Mouse (Mus musculus) 3T3-L1 (cell line): ENCODE measurements around the gene Gbgt1.

Experiments
- DNase-seq: peaks from one replicate; pipeline ENCODE4 v3.0.0-alpha.2; 2015; ENCODE audit warnings: low read depth, low spot score

The Gbgt1 gene

GRCm38 (mm10) chr2:28528354-28528730, 31.7 kb downstream of the Gbgt1 start:
- no peak for DNase-seq

GRCm38 (mm10) chr2:28529856-28530255, 33.2 kb downstream of the Gbgt1 start:
- no peak for DNase-seq

- DNase-seq: no peak
Observed at GRCm38 (mm10) chr2:28530311-28530710, 33.6 kb downstream of the Gbgt1 start.

GRCm38 (mm10) chr2:28532938-28533771, 36.5 kb downstream of the Gbgt1 start:
- peak; percentile 93 for DNase-seq

GRCm38 (mm10) chr2:28533901-28534435, 37.3 kb downstream of the Gbgt1 start:
- DNase-seq: no peak

GRCm38 (mm10) chr2:28534436-28535262, 38.0 kb downstream of the Gbgt1 start:
- DNase-seq: peak; percentile 90

GRCm38 (mm10) chr2:28535263-28535540, 38.5 kb downstream of the Gbgt1 start:
- no peak for DNase-seq

- peak; percentile 23 for DNase-seq
Observed at GRCm38 (mm10) chr2:28535650-28536049, 39.0 kb downstream of the Gbgt1 start.

GRCm38 (mm10) chr2:28536166-28536565, 39.5 kb downstream of the Gbgt1 start:
- DNase-seq: no peak

- DNase-seq: no peak
Observed at GRCm38 (mm10) chr2:28536766-28537633, 40.3 kb downstream of the Gbgt1 start.

- DNase-seq: no peak
Observed at GRCm38 (mm10) chr2:28537634-28537920, 40.9 kb downstream of the Gbgt1 start.

- DNase-seq: no peak
Observed at GRCm38 (mm10) chr2:28537995-28538816, 41.5 kb downstream of the Gbgt1 start.

- DNase-seq: peak; percentile 68
Observed at GRCm38 (mm10) chr2:28538817-28539128, 42.1 kb downstream of the Gbgt1 start.

GRCm38 (mm10) chr2:28539206-28539605, 42.5 kb downstream of the Gbgt1 start:
- peak; percentile 78 for DNase-seq

GRCm38 (mm10) chr2:28539949-28540348, 43.3 kb downstream of the Gbgt1 start:
- DNase-seq: no peak

GRCm38 (mm10) chr2:28540587-28541227, 44.0 kb downstream of the Gbgt1 start:
- DNase-seq: no peak

- DNase-seq: no peak
Observed at GRCm38 (mm10) chr2:28543894-28544293, 47.2 kb downstream of the Gbgt1 start.

- DNase-seq: no peak
Observed at GRCm38 (mm10) chr2:28545976-28546375, 49.3 kb downstream of the Gbgt1 start.

- no peak for DNase-seq
Observed at GRCm38 (mm10) chr2:28546560-28546959, 49.9 kb downstream of the Gbgt1 start.
